Mouse (Mus musculus) kidney, adult 18-20 months (tissue): ENCODE results near the gene Gimap3.

ENCODE experiments used
- DNase-seq: peaks from one replicate; pipeline ENCODE4 v3.0.0; 2021

Gene Gimap3

GRCm38 (mm10) chr6:48770696-48771095, at the start of gene Gimap3:
Gene Gimap3 (minus strand): TSS chr6:48770851.
- no peak for DNase-seq

- DNase-seq, result peak; percentile 74
Observed at GRCm38 (mm10) chr6:48817815-48818214, 47.2 kb upstream of the Gimap3 start.

- DNase-seq, result no peak
Observed at GRCm38 (mm10) chr6:48815013-48815412, 44.4 kb upstream of the Gimap3 start.

GRCm38 (mm10) chr6:48809494-48810219, 39.0 kb upstream of the Gimap3 start:
- DNase-seq, result no peak

GRCm38 (mm10) chr6:48806746-48807145, 36.1 kb upstream of the Gimap3 start:
- no peak for DNase-seq

- peak; percentile 38 for DNase-seq
Observed at GRCm38 (mm10) chr6:48804346-48804745, 33.7 kb upstream of the Gimap3 start.

GRCm38 (mm10) chr6:48803406-48804051, 32.9 kb upstream of the Gimap3 start:
- no peak for DNase-seq

GRCm38 (mm10) chr6:48801897-48802296, 31.2 kb upstream of the Gimap3 start:
- DNase-seq, result no peak

GRCm38 (mm10) chr6:48787867-48788266, 17.2 kb upstream of the Gimap3 start:
- no peak for DNase-seq

- no peak for DNase-seq
Observed at GRCm38 (mm10) chr6:48785601-48786000, 14.9 kb upstream of the Gimap3 start.

GRCm38 (mm10) chr6:48785189-48785588, 14.5 kb upstream of the Gimap3 start:
- DNase-seq, result no peak

GRCm38 (mm10) chr6:48784406-48784805, 13.8 kb upstream of the Gimap3 start:
- no peak for DNase-seq

- peak; percentile 89 for DNase-seq
Observed at GRCm38 (mm10) chr6:48772030-48772429, 1.4 kb upstream of the Gimap3 start.

GRCm38 (mm10) chr6:48768933-48769332, 1.7 kb downstream of the Gimap3 start:
- no peak for DNase-seq

- DNase-seq, result no peak
Observed at GRCm38 (mm10) chr6:48768178-48768869, 2.3 kb downstream of the Gimap3 start.

GRCm38 (mm10) chr6:48764496-48764895, 6.2 kb downstream of the Gimap3 start:
- DNase-seq, result no peak

- no peak for DNase-seq
Observed at GRCm38 (mm10) chr6:48763567-48764270, 6.9 kb downstream of the Gimap3 start.

- no peak for DNase-seq
Observed at GRCm38 (mm10) chr6:48747091-48747966, 23.3 kb downstream of the Gimap3 start.

GRCm38 (mm10) chr6:48745959-48746889, 24.4 kb downstream of the Gimap3 start, which contains the start of gene Gimap5:
Gene Gimap5 (plus strand): TSS chr6:48746197.
- peak; percentile 65 for DNase-seq

GRCm38 (mm10) chr6:48745490-48745889, 25.2 kb downstream of the Gimap3 start:
- no peak for DNase-seq
